Mouse (Mus musculus): ENCODE measurements around the gene Bfsp2.

DNA sequence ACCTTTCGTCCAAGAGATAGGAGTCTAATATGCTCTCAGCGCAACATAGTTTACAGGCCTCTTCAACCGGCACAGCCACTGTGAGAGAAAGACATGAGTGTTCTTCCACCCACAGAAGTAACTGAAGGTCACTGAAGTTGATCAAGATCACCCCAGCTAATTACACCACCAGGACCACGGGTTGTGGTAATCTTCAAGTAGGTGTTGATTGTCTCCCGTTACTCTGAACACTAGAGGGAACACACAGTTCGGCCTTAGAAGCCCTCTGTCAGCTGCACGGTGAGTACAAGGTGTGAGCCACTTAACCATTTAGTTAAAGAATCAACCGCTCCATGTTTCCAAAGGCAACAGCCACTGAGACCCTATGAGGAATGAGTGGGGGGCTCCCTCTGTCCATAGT is 11.8 kb upstream of the Bfsp2 start:
- TF ChIP-seq POLR2A (IDR thresholded peaks at IDR 0.05; ENCODE audit: insufficient read depth, low read depth, low read length), result no peak
- TF ChIP-seq CTCF (IDR thresholded peaks at IDR 0.05; ENCODE audit: insufficient read depth, low read depth, low read length), result no peak
